Mouse (Mus musculus) E14TG2a.4 (cell line): ENCODE data around the gene Pigq.

Experiments used
- CTCF ChIP-seq: conservative IDR thresholded peaks from 2 replicates; pipeline ENCODE4 v1.5.1; 2014; ENCODE audit warnings: low read length
- NANOG ChIP-seq: IDR thresholded peaks from 2 replicates; pipeline ENCODE4 v1.6.1; 2014; ENCODE audit warnings: borderline replicate concordance, low read length, mixed read lengths
- POU5F1 ChIP-seq: IDR thresholded peaks from 2 replicates; pipeline ENCODE4 v1.6.1; 2014; ENCODE audit warnings: low read length, borderline replicate concordance

- TF ChIP-seq CTCF: no peak
- TF ChIP-seq POU5F1: no peak
- TF ChIP-seq NANOG: no peak
Observed at GRCm38 (mm10) chr17:25916931-25917647, 27.6 kb downstream of the Pigq start.
